Mouse (Mus musculus): ENCODE measurements around the gene Gm3182. TPM values are rescaled to one million over a fixed set of nuclear protein-coding genes. Genes with fewer than 3 reads are reported as not detected.

Gm3182 gene
- not detected for polyA plus RNA-seq (2012; fragmentation: generic; extraction: Trizol)

DNA sequence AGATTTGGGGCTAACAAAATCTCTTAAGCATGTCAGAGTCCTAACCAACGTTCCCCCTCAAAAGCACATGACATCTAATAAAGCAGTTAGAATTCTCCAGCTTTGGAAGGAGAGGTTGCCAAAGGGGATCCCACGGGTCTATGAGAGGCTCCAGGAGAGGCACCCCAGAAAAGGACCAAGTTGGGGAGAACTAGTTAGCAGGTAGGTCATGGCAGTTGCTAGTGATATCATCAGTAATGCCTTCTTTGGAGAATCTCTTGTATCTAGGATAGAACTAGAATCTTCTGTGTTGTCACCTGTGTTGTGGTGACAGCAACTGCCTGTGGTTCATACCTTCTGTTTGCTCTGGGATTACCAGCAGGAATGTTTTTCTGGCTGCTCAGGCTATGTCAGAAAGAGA is at the start of gene Gm3182:
Gene Gm3182, plus strand, starts transcription at position 301 of the 400 bp plus-strand sequence.

Other genes with a start within 250 kb of the Gm3182 start
- gene Gm3138, start 232.1 kb upstream of the Gm3182 start, polyA plus RNA-seq (2012; fragmentation: generic; extraction: Trizol), result not detected
- not detected for gene Gm3149, start 164.5 kb upstream of the Gm3182 start, polyA plus RNA-seq (2012; fragmentation: generic; extraction: Trizol)
- not detected for gene 2610042L04Rik, start 147.0 kb upstream of the Gm3182 start, polyA plus RNA-seq (2012; fragmentation: generic; extraction: Trizol)
- not detected for gene Gm3159, start 84.2 kb upstream of the Gm3182 start, polyA plus RNA-seq (2012; fragmentation: generic; extraction: Trizol)
- not detected for gene Gm3164, start 66.3 kb upstream of the Gm3182 start, polyA plus RNA-seq (2012; fragmentation: generic; extraction: Trizol)
- not detected for gene Gm3173, start 50.8 kb upstream of the Gm3182 start, polyA plus RNA-seq (2012; fragmentation: generic; extraction: Trizol)
- not detected for gene Gm3047, start 73.7 kb downstream of the Gm3182 start, polyA plus RNA-seq (2012; fragmentation: generic; extraction: Trizol)
- gene Gm8159, start 150.6 kb downstream of the Gm3182 start, polyA plus RNA-seq (2012; fragmentation: generic; extraction: Trizol), result not detected
- gene Gm3239, start 182.4 kb downstream of the Gm3182 start, polyA plus RNA-seq (2012; fragmentation: generic; extraction: Trizol), result not detected
- gene Gm7876, start 227.5 kb downstream of the Gm3182 start, polyA plus RNA-seq (2012; fragmentation: generic; extraction: Trizol), result not detected
- gene Gm3252, start 245.0 kb downstream of the Gm3182 start, polyA plus RNA-seq (2012; fragmentation: generic; extraction: Trizol), result not detected